Mouse (Mus musculus) myocyte (in vitro differentiated cells): ENCODE data around the gene Gm20388.

Experiments used
- MAX ChIP-seq: IDR thresholded peaks from one replicate; pipeline ENCODE4 v1.6.1; 2011; ENCODE audit warnings: low read depth, mild to moderate bottlenecking, control low read depth
- POLR2A ChIP-seq: IDR thresholded peaks from one replicate; pipeline ENCODE4 v1.6.1; 2011; ENCODE audit warnings: low read depth, mild to moderate bottlenecking, control low read depth, moderate library complexity; ENCODE audit not compliant: insufficient read length

DNA sequence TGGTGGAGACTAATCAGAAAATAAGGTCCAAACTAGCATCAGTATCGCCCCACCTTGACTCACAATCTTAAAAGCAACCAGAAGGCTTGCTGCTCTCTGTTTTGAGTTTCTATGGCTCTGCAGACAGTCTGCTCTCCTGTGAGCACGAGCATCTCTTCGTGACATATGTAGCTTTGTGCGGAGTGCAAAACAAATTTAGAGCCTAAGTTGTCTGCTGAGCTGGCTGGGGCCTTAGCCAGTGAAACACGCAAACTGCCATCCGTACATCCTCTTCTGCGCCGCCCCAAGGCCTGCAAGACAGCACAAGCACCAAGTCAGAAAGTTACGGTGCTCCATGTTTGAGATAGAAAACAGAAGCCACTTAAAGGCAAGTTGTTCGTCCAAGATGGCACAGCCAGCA, 3814.1 kb downstream of the Gm20388 start:
- TF ChIP-seq MAX, result no peak
- TF ChIP-seq POLR2A, result no peak
